Mouse (Mus musculus) hindbrain, postnatal 0 days (tissue): ENCODE data around the gene Nin. TPM values are rescaled to one million over a fixed set of nuclear protein-coding genes. Genes with fewer than 3 reads are reported as not detected.

Source experiments
- ATAC-seq: fragments of 200-750 bp; cut with Nextera tagmentation; 2 replicates; pipeline ENCODE4 v1.8.0; 2017; ENCODE audit warnings: mild to moderate bottlenecking, moderate TSS enrichment, moderate library complexity
- DNase-seq: peaks from one replicate; pipeline ENCODE4 v3.0.0-alpha.2; 2015; ENCODE audit warnings: low spot score
- H3K27ac ChIP-seq: fragments of 300-500 bp; sonication (generic); 2 replicates; pipeline ENCODE4 v1.5.1; 2014; ENCODE audit warnings: mild to moderate bottlenecking
- H3K27me3 ChIP-seq: fragments of 300-500 bp; sonication (generic); 2 replicates; pipeline ENCODE4 v1.6.1; 2014; ENCODE audit warnings: low read length, mixed read lengths; ENCODE audit not compliant: insufficient read depth
- H3K36me3 ChIP-seq: fragments of 300-500 bp; sonication (generic); 2 replicates; pipeline ENCODE4 v1.6.1; 2014; ENCODE audit warnings: low read length, mixed read lengths; ENCODE audit not compliant: insufficient read depth
- H3K4me1 ChIP-seq: fragments of 300-500 bp; sonication (generic); 2 replicates; pipeline ENCODE4 v1.6.1; 2014; ENCODE audit warnings: antibody characterized with exemption, low read length, mixed read lengths; ENCODE audit not compliant: insufficient read depth
- H3K4me2 ChIP-seq: fragments of 300-500 bp; sonication (generic); 2 replicates; pipeline ENCODE4 v1.6.1; 2014; ENCODE audit warnings: low read depth, mild to moderate bottlenecking, low read length, moderate library complexity, mixed read lengths
- H3K4me3 ChIP-seq: fragments of 300-500 bp; sonication (generic); 2 replicates; pipeline ENCODE4 v1.5.1; 2014; ENCODE audit warnings: low read length
- H3K9ac ChIP-seq: fragments of 300-500 bp; sonication (generic); replicated peaks from 2 replicates; pipeline ENCODE4 v1.6.1; 2014; ENCODE audit warnings: mild to moderate bottlenecking, low read length, moderate library complexity, mixed read lengths
- H3K9me3 ChIP-seq: fragments of 300-500 bp; sonication (generic); 2 replicates; pipeline ENCODE4 v1.6.1; 2016; ENCODE audit warnings: low read length, mixed read lengths
- CTCF ChIP-seq: IDR thresholded peaks from 2 replicates; pipeline ENCODE4 v1.5.1; 2016; ENCODE audit warnings: antibody characterized with exemption, control low read depth, low read depth
- WGBS: fragments of 180-500 bp; shearing (Covaris S2); extraction: QIAGEN DNeasy Blood & Tissue Kit; methylation state at CpG from one replicate; pipeline ENCODE4 v1.1.7; 2014; 5-methylcytosine and 5-hydroxymethylcytosine counted together
- polyA plus RNA-seq: library from polyadenylated mRNA; unstranded; fragments of >200 nt; fragmentation: Nextera tagmentation; extraction: Ambion mirVana; gene quantifications from 2 replicates; pipeline ENCODE4 v1.2.1, GENCODE M21; 2015
- total RNA-seq: library from RNA; depleted of rRNA; stranded (reverse); fragments of >200 nt; gene quantifications from 2 replicates; pipeline ENCODE4 v1.2.3, GENCODE M21; 2014

Nin gene
- total and polyA plus RNA-seq, 2 experiments from 2014 or later = 6.2 to 18.9 TPM

GRCm38 (mm10) chr12:70085351-70085750 is 28.2 kb downstream of the Nin start:
- no peak for ATAC-seq
- Histone ChIP-seq H3K9ac (no peak overlapping the region), H3K27ac (no peak overlapping the region), H3K4me3 (no peak overlapping the region), H3K4me2 (no peak overlapping the region), H3K27me3 (no peaks in the 10 kb centered on the region), H3K9me3 (no peaks in the 10 kb centered on the region), H3K4me1 (no peaks in the 10 kb centered on the region), H3K36me3 (no peaks in the 10 kb centered on the region)
- DNase-seq = no peak
- TF ChIP-seq CTCF = no peak
- 82% methylated on average over 3 of the region's 3 CpGs for WGBS

- 96% methylated on average over 5 of the region's 5 CpGs for WGBS
Observed at GRCm38 (mm10) chr12:70084198-70084597, 29.3 kb downstream of the Nin start.

GRCm38 (mm10) chr12:70083737-70084136 is 29.8 kb downstream of the Nin start:
- H3K27me3 ChIP-seq = no peaks in the 10 kb centered on the region
- TF ChIP-seq CTCF = peak; percentile 20
- H3K9ac ChIP-seq = no peak overlapping the region
- ATAC-seq (no peak), DNase-seq (no peak)
- H3K4me3 ChIP-seq = no peak overlapping the region
- no peaks in the 10 kb centered on the region for H3K4me1 ChIP-seq
- no peaks in the 10 kb centered on the region for H3K9me3 ChIP-seq
- no peaks in the 10 kb centered on the region for H3K36me3 ChIP-seq
- no peak overlapping the region for H3K27ac ChIP-seq
- no peak overlapping the region for H3K4me2 ChIP-seq
- WGBS = 96% methylated on average over 4 of the region's 4 CpGs

More at GRCm38 (mm10) chr12:70084198-70084597, 29.3 kb downstream of the Nin start:
- no peaks in the 10 kb centered on the region for H3K27me3 ChIP-seq
- no peak for TF ChIP-seq CTCF
- DNase-seq (no peak), ATAC-seq (no peak)
- H3K4me3 ChIP-seq = no peak overlapping the region
- no peaks in the 10 kb centered on the region for H3K36me3 ChIP-seq
- no peak overlapping the region for H3K9ac ChIP-seq
- no peaks in the 10 kb centered on the region for H3K9me3 ChIP-seq
- no peak overlapping the region for H3K4me2 ChIP-seq
- H3K27ac ChIP-seq = no peak overlapping the region
- H3K4me1 ChIP-seq = no peaks in the 10 kb centered on the region

- no peak overlapping the region for H3K4me3 ChIP-seq
- WGBS = 93% methylated on average over 3 of the region's 3 CpGs
- H3K9me3 ChIP-seq = no peaks in the 10 kb centered on the region
- H3K27ac ChIP-seq = no peak overlapping the region
- H3K27me3 ChIP-seq = no peaks in the 10 kb centered on the region
- H3K9ac ChIP-seq = no peak overlapping the region
- no peak for ATAC-seq
- no peaks in the 10 kb centered on the region for H3K4me1 ChIP-seq
- no peak overlapping the region for H3K4me2 ChIP-seq
- TF ChIP-seq CTCF = no peak
- no peak for DNase-seq
- no peaks in the 10 kb centered on the region for H3K36me3 ChIP-seq
Observed at GRCm38 (mm10) chr12:70082935-70083532, 30.5 kb downstream of the Nin start.

GRCm38 (mm10) chr12:70082485-70082884 is 31.0 kb downstream of the Nin start:
- H3K27me3 ChIP-seq = no peaks in the 10 kb centered on the region
- no peaks in the 10 kb centered on the region for H3K4me1 ChIP-seq
- TF ChIP-seq CTCF = no peak
- no peaks in the 10 kb centered on the region for H3K9me3 ChIP-seq
- H3K36me3 ChIP-seq = no peaks in the 10 kb centered on the region; the same call in 1 of the 2 replicates
- DNase-seq (no peak), ATAC-seq (no peak)
- WGBS = 93% methylated on average over 9 of the region's 9 CpGs
- H3K27ac ChIP-seq = no peak overlapping the region
- no peak overlapping the region for H3K4me3 ChIP-seq
- no peak overlapping the region for H3K9ac ChIP-seq
- no peak overlapping the region for H3K4me2 ChIP-seq

GRCm38 (mm10) chr12:70078471-70079025 is 35.0 kb downstream of the Nin start:
- H3K36me3 ChIP-seq = peaks cover 6% of the 10 kb centered on the region; the same call in 1 of the 2 replicates
- H3K4me3 ChIP-seq = no peak overlapping the region
- WGBS = 95% methylated on average over 7 of the region's 7 CpGs
- no peaks in the 10 kb centered on the region for H3K27me3 ChIP-seq
- no peak for DNase-seq
- no peak overlapping the region for H3K9ac ChIP-seq
- no peaks in the 10 kb centered on the region for H3K4me1 ChIP-seq
- H3K9me3 ChIP-seq = no peaks in the 10 kb centered on the region
- no peak for ATAC-seq
- H3K4me2 ChIP-seq = no peak overlapping the region
- TF ChIP-seq CTCF = no peak
- H3K27ac ChIP-seq = no peak overlapping the region

- TF ChIP-seq CTCF = no peak
- no peak for ATAC-seq
- no peak overlapping the region for H3K4me3 ChIP-seq
- no peak overlapping the region for H3K9ac ChIP-seq
- H3K27me3 ChIP-seq = no peaks in the 10 kb centered on the region
- DNase-seq = no peak
- 86% methylated on average over 11 of the region's 11 CpGs for WGBS
- H3K36me3 ChIP-seq = peaks cover 6% of the 10 kb centered on the region; the same call in 1 of the 2 replicates
- no peaks in the 10 kb centered on the region for H3K4me1 ChIP-seq
- H3K27ac ChIP-seq = no peak overlapping the region
- H3K9me3 ChIP-seq = no peaks in the 10 kb centered on the region
- H3K4me2 ChIP-seq = no peak overlapping the region
Observed at GRCm38 (mm10) chr12:70076493-70076892, 37.0 kb downstream of the Nin start.
